Comparison of ENCODE assay signal across 16 mouse cellular contexts in the genomic region with DNA sequence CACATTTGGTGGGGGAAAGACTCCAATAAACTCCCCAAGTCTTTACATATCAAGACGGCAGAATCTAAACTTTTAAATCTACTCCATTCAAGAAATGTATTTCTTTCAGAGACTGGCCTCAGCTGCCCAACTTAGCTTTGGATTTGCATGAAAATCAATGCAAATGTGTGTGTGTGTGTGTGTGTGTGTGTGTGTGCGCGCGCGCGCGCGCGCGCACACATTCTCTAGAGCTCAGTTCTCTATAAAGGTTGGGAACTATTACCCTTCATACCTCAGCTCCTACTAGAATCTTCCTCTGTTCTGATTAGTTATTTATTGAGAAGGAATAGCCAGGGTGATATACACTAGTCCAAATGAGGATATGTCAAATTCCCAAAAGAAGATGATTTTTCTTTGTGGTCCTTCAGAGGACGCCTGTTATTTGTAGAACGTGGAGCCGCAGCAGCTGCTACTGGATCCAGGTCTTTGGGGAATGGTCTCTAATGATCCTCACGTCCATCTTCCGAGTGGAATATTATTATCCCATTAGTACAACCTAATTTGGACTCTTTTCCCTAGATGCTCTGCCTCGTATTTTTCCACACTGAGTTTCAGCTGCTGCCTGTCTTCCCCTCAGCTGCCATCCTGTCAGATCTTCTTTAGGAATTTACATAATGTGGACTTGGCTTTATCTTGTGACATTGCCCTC.
A peak's percentile ranks its signal among the peaks of the same experiment; 100 is the strongest.
DNase-seq lines count a peak whose midpoint lies in the region; ATAC-seq and TF ChIP-seq lines count a peak whose summit lies in the region.
"Had no signal": no experiment of that assay in that cellular context is flagged by ENCODE, and none has a peak within 500 bp of the region (broad histone marks: within the 10 kb centered on the region; RNA-seq: fewer than 3 reads in every experiment).

No protein-coding gene starts in this region.

- DNase-seq in neural tube, embryonic 11.5 days (ENCODE audit: low spot score) = no peak
- DNase-seq in urinary bladder, postnatal 25 days (ENCODE audit: low spot score) = no peak
- DNase-seq in adrenal gland, postnatal 36 days = no peak
- DNase-seq in lung, adult 2 months = no peak
- DNase-seq: cerebellum, adult 2 months; gastrocnemius, postnatal 25 days; heart, postnatal 14 days; left cerebral cortex, postnatal 4 days; thymus, adult 2 months had no signal

- H3K9ac ChIP-seq in neural tube, embryonic 11.5 days (ENCODE audit: low read length) = no peak overlapping the region
- H3K9ac ChIP-seq in neural tube, embryonic 15.5 days (replicated peaks) = no peak overlapping the region
- no peak overlapping the region for H3K9ac ChIP-seq in hindbrain, embryonic 12.5 days
- H3K9ac ChIP-seq in midbrain, embryonic 13.5 days (replicated peaks) = no peak overlapping the region
- H3K9ac ChIP-seq: embryonic facial prominence, embryonic 12.5 days had no signal

- TF ChIP-seq CTCF in lung, adult 2 months (IDR thresholded peaks at IDR 0.05; ENCODE audit: insufficient read depth, low read length) = no peak

- no peaks in the 10 kb centered on the region for H3K4me1 ChIP-seq in neural tube, embryonic 11.5 days (ENCODE audit: control insufficient read depth, insufficient read depth, low read length)
- peaks cover 33% of the 10 kb centered on the region for H3K4me1 ChIP-seq in neural tube, embryonic 15.5 days
- peaks cover 36% of the 10 kb centered on the region for H3K4me1 ChIP-seq in hindbrain, embryonic 12.5 days
- peaks cover 49% of the 10 kb centered on the region for H3K4me1 ChIP-seq in midbrain, embryonic 13.5 days (replicated peaks)
- H3K4me1 ChIP-seq in lung, adult 2 months (ENCODE audit: control insufficient read depth, insufficient read depth, low read length) = 0 out of 2 replicates have a peak, but pooled peaks cover 5% of the 10 kb centered on the region
- H3K4me1 ChIP-seq: embryonic facial prominence, embryonic 12.5 days had no signal

- 86% methylated on average over 16 of the region's 16 CpGs for WGBS in neural tube, embryonic 11.5 days
- 52% methylated on average over 16 of the region's 16 CpGs for WGBS in neural tube, embryonic 15.5 days
- WGBS in hindbrain, embryonic 12.5 days = 65% methylated on average over 16 of the region's 16 CpGs
- 50% methylated on average over 16 of the region's 16 CpGs for WGBS in midbrain, embryonic 13.5 days
- 87% methylated on average over 16 of the region's 16 CpGs for WGBS in lung, adult 2 months

- H3K27ac ChIP-seq in neural tube, embryonic 11.5 days (ENCODE audit: low read depth, low read length) = peak overlapping the region; percentile 23; the same call in 1 of the 2 replicates
- H3K27ac ChIP-seq in neural tube, embryonic 15.5 days (replicated peaks) = no peak overlapping the region
- H3K27ac ChIP-seq in hindbrain, embryonic 12.5 days = peak overlapping the region; percentile 78
- peak overlapping the region; percentile 70 for H3K27ac ChIP-seq in midbrain, embryonic 13.5 days
- H3K27ac ChIP-seq: embryonic facial prominence, embryonic 12.5 days had no signal

- H3K4me2 ChIP-seq in neural tube, embryonic 11.5 days (ENCODE audit: low read depth) = no peak overlapping the region
- no peak overlapping the region for H3K4me2 ChIP-seq in neural tube, embryonic 15.5 days
- no peak overlapping the region for H3K4me2 ChIP-seq in hindbrain, embryonic 12.5 days (replicated peaks)
- no peak overlapping the region for H3K4me2 ChIP-seq in midbrain, embryonic 13.5 days (replicated peaks)
- H3K4me2 ChIP-seq: embryonic facial prominence, embryonic 12.5 days; heart, embryonic 11.5 days had no signal

- TF ChIP-seq POLR2A in lung, adult 2 months (IDR thresholded peaks at IDR 0.05; ENCODE audit: borderline replicate concordance, extremely low read depth, low read depth, low read length) = no peak

- no peaks in the 10 kb centered on the region for H3K27me3 ChIP-seq in neural tube, embryonic 11.5 days (ENCODE audit: control insufficient read depth, insufficient read depth, low read length)
- H3K27me3 ChIP-seq in neural tube, embryonic 15.5 days (replicated peaks) = no peaks in the 10 kb centered on the region
- no peaks in the 10 kb centered on the region for H3K27me3 ChIP-seq in hindbrain, embryonic 12.5 days
- no peaks in the 10 kb centered on the region for H3K27me3 ChIP-seq in midbrain, embryonic 13.5 days
- H3K27me3 ChIP-seq: embryonic facial prominence, embryonic 12.5 days had no signal

- no peak overlapping the region for H3K4me3 ChIP-seq in neural tube, embryonic 11.5 days (ENCODE audit: low read depth, low read length)
- no peak overlapping the region for H3K4me3 ChIP-seq in neural tube, embryonic 15.5 days (replicated peaks)
- H3K4me3 ChIP-seq in hindbrain, embryonic 12.5 days = no peak overlapping the region
- H3K4me3 ChIP-seq in midbrain, embryonic 13.5 days (replicated peaks) = no peak overlapping the region
- no peak overlapping the region for H3K4me3 ChIP-seq in lung, adult 2 months (replicated peaks; ENCODE audit: extremely low read depth, low read depth, low read length)
- H3K4me3 ChIP-seq: embryonic facial prominence, embryonic 12.5 days had no signal

- ATAC-seq in neural tube, embryonic 11.5 days (ENCODE audit: insufficient read depth, low FRiP score, low TSS enrichment) = no peak
- ATAC-seq in neural tube, embryonic 15.5 days (ENCODE audit: low FRiP score) = no peak
- peak; percentile 69 for ATAC-seq in hindbrain, embryonic 12.5 days (ENCODE audit: low FRiP score)
- peak; percentile 25; the same call in 1 of the 2 replicates for ATAC-seq in midbrain, embryonic 13.5 days
- ATAC-seq: CD4-positive, CD25-positive, alpha-beta regulatory T cell, adult 4 months; inflammation-experienced regulatory T-cells, adult 6 months had no signal

- H3K9me3 ChIP-seq in neural tube, embryonic 11.5 days (ENCODE audit: control insufficient read depth, low read length) = no peaks in the 10 kb centered on the region
- H3K9me3 ChIP-seq in neural tube, embryonic 15.5 days (replicated peaks) = no peaks in the 10 kb centered on the region
- H3K9me3 ChIP-seq in hindbrain, embryonic 12.5 days (replicated peaks) = no peaks in the 10 kb centered on the region
- no peaks in the 10 kb centered on the region for H3K9me3 ChIP-seq in midbrain, embryonic 13.5 days
- H3K9me3 ChIP-seq: embryonic facial prominence, embryonic 12.5 days had no signal

- H3K36me3 ChIP-seq in neural tube, embryonic 11.5 days (ENCODE audit: control insufficient read depth, insufficient read depth, low read length) = no peaks in the 10 kb centered on the region
- H3K36me3 ChIP-seq in neural tube, embryonic 15.5 days = no peaks in the 10 kb centered on the region
- no peaks in the 10 kb centered on the region for H3K36me3 ChIP-seq in hindbrain, embryonic 12.5 days
- no peaks in the 10 kb centered on the region for H3K36me3 ChIP-seq in midbrain, embryonic 13.5 days
- H3K36me3 ChIP-seq: embryonic facial prominence, embryonic 12.5 days had no signal

Comparison
In these comparisons a context has a peak if more than half of its experiments do, and no peak if none do; other contexts are left out.
1. ATAC-seq: peak in hindbrain, embryonic 12.5 days (single experiment) and midbrain, embryonic 13.5 days (single experiment); none in neural tube, embryonic 11.5 days (single experiment) and neural tube, embryonic 15.5 days (single experiment).